Mouse (Mus musculus) megakaryocyte-erythroid progenitor cell, adult 5-6 weeks (primary cell): ENCODE measurements around the gene Dmac2. TPM values are rescaled to one million over a fixed set of nuclear protein-coding genes. Genes with fewer than 3 reads are reported as not detected.

Experiments
- ATAC-seq: replicated peaks from 2 replicates; pipeline ENCODE4 v1.8.0; 2016; ENCODE audit warnings: mild to moderate bottlenecking, inconsistent platforms; ENCODE audit not compliant: severe bottlenecking, poor library complexity, low FRiP score, low TSS enrichment
- total RNA-seq, 2 experiments: library from RNA; stranded (forward) in 1 of 2; stranded (reverse) in 1 of 2; fragments of 200-1000, 215-1000 nt in 1 of 2; fragments of >200 nt in 1 of 2; fragmentation: Nextera tagmentation in 1 of 2; gene quantifications; 2 replicates each; pipeline ENCODE4 v1.2.3; 2014 to 2017

Dmac2 gene
- total RNA-seq, 2 experiments from 2014 or later: 22.5 to 30.4 TPM

DNA sequence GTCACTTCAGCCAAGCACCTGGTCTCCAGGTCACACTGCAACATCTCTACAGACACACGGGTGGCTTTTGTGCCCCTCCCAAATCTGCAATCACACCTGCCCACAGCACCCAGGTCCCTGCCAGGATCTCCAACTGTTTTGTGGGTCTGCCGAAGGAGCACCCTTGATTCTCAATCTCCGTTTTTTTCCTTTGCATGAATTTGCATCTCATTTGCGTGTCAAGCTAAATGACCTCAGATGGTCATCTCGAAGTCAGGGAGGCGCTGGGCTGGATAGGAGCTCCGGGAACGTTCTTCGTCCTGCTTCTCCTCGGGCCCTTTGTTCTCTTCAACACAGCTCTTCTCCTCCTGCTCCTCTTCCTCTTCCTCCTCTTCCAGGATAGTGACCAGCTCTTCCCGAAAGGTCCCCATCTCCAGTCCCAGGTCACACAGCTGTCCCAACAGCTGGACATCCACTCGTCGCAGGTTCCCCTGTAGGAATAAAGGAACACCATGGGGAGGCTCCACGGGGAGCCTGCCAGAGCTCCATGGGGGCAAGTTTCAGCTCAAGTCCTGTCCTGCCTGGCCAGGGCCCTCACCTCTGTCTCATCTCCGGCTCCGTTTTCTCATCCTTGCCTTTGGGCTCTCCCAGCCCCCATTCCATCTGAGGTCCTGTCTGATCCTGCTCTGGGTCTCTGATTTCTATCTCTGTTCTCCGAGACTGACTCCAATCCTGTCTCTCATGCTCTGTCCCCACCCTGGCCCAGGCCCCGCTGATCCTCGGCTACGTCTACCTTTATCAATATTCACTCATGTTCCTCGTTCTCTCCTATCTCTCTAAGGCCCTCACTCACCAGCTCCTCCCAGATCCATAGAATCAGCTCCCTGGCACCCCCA is 4.1 kb upstream of the Dmac2 start:
- no peak for ATAC-seq

DNA sequence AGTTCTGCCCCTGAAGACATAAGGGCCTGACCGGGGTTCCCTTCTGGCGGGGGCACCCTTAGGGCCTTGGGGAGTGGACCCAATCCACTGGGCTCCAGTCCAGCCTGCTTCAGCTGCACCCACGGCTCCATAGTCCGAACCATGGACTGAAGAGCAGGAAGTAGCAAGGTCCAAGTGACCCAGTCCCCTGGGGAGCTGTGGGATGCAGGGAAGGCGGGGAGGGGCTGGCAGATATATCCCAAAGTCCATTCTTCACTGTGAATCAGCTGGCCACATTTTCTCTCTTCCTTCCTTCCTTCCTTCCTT is 3.6 kb upstream of the Dmac2 start, which contains the start of gene Erich4:
Erich4 (minus strand) TSS at position 187 of the 306 bp plus-strand sequence.
- no peak for ATAC-seq

GRCm38 (mm10) chr7:25617376-25618160 is 1.6 kb upstream of the Dmac2 start:
- no peak for ATAC-seq

- no peak for ATAC-seq
Measured at GRCm38 (mm10) chr7:25619722-25619991, 443 bp downstream of the Dmac2 start.

DNA sequence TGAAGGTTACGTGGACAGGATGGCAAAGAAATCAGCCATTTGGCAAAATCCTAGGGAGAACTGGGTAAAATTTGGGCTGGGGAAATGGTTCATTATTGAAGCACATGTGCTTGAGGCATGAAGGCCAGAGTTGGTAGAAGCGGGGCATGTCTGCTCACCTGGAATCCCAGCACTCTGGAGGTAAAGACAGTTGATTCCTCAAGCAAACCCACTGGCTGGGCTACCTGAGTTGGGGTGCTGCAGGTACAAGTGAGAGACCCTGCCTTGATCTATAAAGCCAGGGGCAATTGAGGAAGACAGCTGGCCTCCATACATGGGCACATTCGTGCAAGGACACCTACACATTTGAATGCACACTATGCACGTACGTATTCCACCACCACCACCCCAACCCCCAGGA is 887 bp downstream of the Dmac2 start:
- ATAC-seq: no peak

DNA sequence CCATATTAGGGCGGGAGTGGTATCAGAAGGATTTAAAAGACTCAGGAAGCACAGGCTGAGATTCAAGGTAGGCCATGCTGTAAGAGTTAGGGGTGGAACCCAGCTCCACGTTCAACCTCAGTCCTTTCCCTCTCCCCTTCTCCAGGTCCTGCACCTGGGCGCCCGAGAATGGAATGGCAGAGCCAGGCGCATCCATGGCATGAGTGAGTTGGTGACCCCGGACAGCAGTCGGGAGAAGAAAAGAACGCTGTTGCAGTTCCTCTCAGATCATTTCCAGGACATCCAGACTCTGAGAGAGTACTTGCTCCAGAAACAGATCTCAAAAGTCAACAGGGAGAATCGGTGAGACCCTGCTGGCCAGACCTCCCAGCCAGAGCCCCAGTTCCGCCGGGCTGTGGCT is 1.5 kb downstream of the Dmac2 start:
- no peak for ATAC-seq

DNA sequence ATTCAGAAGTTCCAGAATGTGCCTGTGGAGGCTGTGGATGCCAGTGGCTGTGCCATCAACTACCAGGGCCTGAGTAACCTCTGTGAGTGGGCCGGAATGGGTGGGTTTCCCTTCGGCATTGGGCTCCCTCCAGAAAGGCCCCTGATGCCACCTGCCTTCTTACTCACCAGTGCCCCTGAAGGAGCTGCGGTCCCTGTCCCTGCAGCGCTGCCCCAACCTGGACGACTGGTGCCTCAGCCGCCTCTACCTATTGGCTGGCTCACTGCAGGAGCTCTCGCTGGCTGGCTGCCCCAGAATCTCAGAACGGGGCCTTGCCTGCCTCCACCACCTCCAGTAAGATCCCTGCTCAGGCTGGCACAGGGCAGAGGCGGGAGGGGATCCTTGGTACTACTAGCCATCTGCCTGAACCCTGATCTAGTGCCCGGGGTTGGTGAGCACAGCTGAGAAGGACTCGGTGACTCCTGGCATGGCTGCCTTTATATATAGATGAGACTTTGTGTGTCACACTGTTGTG is 4.7 kb downstream of the Dmac2 start:
- no peak for ATAC-seq

- no peak for ATAC-seq
Measured at GRCm38 (mm10) chr7:25624851-25625250, 5.6 kb downstream of the Dmac2 start.

DNA sequence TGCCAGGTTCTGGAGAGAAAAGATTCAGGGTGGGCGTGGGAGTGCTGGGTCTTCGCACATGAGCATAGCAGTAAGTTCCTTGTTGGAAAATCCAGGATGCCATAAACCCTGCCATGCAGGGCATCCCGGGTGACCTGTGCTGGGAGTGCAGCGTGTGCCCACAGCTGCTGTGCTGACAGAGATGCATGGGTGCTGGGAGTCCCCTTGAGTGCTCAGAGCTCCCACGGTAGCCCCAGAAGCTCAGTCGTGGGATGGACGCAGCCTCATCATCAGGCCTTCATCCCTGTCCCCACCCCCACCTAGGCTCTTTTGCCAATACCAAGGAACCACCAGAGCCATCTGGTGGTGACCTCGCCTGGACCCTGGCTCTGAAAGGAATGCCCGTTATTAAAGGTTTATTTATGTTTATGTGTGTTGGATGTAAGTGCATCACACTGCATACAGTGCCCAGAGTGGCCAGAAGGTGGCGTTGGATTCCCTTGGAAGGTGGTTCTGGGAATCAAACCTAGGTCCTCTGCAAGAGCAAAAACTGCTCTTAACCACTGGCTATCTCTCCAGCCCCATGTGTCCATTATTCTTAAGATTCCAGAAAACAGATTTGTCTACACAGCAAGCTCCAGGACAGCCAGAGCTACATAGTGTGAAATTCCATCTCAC is 6.5 kb downstream of the Dmac2 start:
- peak; percentile 15; the same call in 1 of the 2 replicates for ATAC-seq

- peak; percentile 41; the same call in 1 of the 2 replicates for ATAC-seq
Measured at GRCm38 (mm10) chr7:25626509-25627430, 7.6 kb downstream of the Dmac2 start, which contains the start of gene B3gnt8. B3gnt8 (plus strand) TSS chr7:25626654.

DNA sequence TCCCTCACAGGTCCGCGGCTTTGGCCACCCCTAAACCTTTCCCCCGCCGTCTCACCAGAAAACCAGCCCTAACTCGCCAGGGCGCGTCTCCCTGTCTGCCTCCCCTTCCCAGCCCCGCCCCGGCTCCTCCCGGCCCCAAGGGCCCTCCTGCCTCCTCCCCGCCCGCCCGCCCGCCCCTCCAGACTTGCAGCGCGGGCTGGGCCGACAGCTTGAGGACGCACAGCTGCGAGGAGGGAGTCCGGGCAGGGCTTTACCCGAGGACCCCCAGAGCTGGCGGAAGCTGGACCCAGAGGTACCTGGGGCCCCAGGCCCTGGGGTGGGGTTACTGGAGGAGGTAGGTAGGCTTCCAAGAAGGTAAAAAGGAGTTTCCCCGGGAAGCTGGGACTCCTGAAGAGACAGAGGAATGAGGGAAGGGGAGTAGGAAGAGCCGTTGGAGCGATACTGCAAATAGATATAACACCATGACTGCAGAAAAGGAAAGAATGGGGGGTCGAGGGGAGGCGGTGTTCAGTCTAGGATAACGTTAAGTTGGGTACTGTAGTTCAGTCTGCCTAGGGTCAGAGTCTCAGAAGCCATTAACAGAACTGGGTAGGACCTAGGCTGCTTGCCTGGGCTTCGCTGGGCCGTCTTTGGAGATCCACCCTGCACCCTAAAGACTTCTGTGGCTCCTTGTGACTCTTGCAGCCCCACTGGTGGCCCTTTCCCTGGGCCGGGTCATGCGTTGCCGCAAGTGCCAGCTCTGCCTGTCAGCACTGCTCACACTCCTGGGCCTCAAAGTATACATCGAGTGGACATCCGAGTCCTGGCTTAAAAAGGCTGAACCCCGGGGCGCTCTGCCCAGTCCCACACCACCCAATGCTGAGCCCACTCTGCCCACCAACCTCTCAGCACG is 8.5 kb downstream of the Dmac2 start:
- peak; percentile 57 for ATAC-seq

- ATAC-seq: no peak
Measured at GRCm38 (mm10) chr7:25628323-25628620, 9.1 kb downstream of the Dmac2 start.

GRCm38 (mm10) chr7:25632679-25633078 is 13.5 kb downstream of the Dmac2 start:
- no peak for ATAC-seq

GRCm38 (mm10) chr7:25636373-25636772 is 17.2 kb downstream of the Dmac2 start:
- 0 out of 2 replicates have a peak, but pooled peaks have one; percentile 25 for ATAC-seq

DNA sequence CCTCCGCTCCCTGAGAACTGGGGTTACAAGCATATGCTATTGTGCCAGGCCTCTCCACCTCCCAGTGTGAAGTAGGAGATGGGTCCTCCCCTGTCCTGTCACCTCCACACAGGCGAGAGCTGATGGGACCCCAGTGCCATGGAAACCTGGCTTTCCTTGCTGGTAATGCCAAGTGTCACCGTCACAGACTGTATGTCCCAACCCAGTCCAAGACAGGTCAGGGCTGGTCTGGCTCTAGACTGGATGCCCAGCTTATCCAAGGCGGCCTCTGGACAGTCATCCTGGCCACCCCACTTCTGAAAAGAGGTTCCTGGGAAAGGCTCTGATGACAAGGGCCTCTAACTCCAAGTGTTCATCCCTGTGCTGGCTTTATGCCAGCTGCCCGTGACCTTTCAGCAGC is 17.9 kb downstream of the Dmac2 start:
- ATAC-seq: no peak

DNA sequence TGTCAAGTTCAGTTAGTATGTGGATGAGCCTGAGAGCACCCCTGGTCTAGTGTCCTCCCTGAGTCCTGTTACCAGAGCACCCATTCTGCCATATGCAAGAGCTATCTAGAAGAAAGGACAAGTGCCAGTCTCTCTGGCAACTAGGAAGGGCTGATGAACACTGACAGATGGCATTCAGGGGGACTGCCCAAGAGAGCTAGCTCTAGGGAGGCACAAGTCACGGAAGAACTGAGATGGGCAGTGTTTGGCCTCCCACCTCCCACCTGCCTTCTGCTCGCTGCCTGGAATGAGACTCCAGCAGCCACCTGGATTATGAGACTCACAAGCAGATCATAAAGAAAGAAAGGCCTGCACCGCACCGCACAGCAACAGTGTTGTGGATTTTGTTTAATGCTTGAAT is 20.5 kb downstream of the Dmac2 start:
- no peak for ATAC-seq

DNA sequence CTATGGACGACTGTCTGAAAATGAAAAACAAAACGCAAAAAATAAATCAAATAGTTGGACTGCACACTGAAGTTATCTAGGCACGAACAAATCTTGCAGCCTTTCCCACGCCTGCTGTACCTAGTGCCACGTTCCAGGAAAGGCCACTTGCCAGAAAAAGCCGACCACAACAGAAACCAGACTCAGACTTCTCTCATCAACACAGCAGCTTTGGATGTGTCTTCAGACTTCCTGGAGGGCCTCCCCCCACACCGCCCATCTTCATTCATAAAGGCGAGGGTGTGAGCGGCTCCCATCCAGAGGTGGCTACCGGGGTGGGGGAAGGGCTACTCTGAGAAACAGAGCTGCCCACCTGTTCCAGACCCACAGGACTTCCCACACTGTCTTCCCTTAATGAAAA is 24.9 kb downstream of the Dmac2 start:
- ATAC-seq: no peak

- no peak for ATAC-seq
Measured at GRCm38 (mm10) chr7:25644631-25645030, 25.4 kb downstream of the Dmac2 start.
